Mouse (Mus musculus): ENCODE results near the gene Syt13. TPM values are rescaled to one million over a fixed set of nuclear protein-coding genes. Genes with fewer than 3 reads are reported as not detected.

Syt13 gene
- total RNA-seq, 4 experiments from 2014 or later = 125 to 148 (median 136) TPM

DNA sequence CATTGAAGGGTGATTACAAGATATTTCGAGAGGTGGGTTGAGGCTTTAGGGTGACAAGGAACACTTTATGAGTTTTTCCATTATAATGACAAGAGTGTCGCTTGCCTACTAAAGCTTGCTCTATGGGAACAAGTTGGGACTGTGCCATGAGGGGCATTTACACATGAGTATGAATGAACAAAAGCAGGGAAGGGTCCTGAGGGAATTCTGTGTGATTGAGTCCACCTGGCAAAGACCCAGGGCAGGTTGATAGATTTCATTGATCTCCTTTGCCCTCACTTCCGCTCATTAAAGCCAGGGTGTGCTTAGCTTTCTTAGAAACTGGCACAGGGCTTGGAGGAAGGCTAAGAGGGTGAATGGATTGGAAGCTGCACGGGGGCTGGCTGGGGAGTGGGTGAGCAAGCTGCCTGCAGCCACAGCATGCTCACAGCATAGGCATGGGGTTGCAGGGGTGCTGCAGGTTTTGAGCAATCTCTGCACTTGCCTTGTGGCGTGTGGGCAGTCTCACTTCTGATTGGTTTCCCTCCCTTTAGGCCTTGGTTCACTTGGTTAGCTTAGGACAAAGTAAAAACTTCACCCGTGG, 9.9 kb downstream of the Syt13 start:
- DNase-seq (ENCODE audit: low spot score in 2 of 2) = no peak

DNA sequence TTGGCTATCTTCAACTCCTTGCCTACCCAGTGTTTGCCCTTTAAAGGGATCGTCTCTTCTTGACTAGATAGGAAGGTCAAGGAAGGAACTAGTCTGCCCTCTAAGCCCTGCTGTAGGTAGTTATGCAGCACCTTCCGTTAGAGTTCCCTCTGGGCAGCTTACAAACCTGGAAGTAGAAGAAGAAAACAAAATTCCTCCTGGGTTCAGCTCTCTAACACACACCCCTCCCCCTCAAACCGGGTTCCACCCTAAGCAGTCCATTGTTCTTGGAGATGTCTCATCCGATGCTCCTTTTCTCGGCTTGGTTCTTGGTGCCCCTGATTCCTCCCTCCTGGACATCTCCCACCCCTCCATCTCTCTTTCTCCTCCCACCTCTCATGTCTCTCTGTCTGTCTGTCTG, 14.8 kb downstream of the Syt13 start:
- DNase-seq (ENCODE audit: low spot score in 2 of 2) = no peak

DNA sequence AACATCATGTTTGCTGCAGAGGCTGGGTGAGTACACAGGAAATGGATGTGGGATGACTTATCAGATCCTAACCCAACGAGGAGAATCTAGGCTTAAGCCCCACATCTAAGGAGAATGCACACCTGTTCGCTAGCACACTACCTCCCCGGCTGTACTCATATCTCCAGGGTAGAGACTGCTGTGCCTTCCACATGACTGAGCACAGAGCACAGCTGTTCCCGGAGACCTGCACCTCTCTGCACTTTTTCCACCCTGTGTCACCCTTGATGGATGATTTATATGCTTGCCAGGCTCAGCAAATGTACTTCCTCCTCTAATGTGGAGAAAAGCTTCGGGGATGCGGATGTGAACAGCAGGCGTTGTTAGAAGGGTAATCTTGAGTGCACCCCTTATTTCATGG, 16.2 kb downstream of the Syt13 start:
- DNase-seq (ENCODE audit: low spot score in 2 of 2) = no peak

DNA sequence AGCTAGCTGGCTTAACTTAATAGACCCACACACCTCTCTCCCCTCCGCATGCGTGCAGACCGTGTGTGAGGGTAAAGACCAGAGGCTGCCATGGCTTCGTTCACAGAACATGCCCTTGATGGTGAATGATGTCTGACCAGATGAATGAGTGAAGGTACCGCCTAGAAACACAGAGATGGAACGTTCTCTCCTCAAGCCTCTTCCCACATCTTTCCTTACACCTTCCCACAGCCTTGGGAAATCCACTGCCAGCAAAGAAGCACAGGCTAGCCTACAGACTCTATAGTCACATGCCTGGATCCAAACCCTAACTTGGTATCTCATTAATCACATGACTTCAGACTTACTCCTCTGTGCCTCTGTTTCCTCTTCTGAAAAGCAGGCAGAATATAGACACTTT, 18.5 kb downstream of the Syt13 start:
- no peak for DNase-seq (ENCODE audit: low spot score in 2 of 2)

DNA sequence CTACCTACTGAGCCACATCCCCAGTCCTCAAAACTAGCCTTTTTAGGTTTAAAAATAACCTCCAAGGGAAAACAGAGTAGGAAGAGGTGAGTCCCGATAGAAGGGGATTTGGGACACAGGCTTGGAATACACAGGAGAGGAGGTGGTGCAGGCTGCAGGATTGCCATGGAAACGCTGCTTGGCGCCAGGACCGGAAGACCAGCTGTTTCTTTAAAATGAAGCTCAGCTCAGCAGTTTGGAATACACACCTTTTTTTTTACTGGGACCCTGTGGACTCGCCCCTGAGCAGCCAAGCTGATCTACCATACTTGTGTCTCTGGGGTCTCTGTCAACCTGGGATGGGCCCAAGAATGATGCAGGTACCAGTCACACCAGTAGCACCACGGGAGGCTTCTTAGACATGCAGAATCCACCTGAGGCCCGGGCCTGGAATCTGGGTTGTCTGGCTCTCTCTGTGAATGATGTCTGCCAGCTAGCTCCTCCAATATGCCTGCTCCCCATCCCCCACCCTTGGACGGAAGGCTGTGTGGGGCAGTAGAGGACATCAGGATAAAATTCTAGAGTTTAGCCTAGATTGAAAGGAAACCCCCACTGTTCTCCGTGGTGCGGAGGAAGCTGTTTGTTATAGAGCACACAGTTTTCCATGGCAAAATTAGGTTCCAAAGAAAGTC, 19.5 kb downstream of the Syt13 start:
- peak; percentile 72 to 75 for DNase-seq (ENCODE audit: low spot score in 2 of 2)

DNA sequence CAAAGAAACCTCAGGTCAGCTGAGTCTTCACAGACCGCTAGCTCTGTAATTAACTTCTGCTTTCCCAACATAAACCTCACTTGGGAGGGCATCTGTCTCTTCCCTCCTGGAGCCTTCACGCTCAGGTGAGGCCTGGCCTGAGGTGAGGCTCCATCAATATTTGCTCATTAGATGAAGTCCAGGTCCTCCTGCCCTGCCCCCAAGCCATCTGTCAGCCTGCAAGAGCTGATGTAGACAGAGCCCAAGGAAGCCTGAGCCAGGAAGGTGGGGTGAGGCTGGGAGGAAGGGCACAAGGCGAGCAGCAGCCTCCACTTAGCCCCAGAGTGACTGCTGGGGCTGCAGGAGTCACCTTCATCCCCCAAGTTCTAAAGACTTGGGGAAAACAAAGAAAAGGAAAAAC, 20.6 kb downstream of the Syt13 start:
- DNase-seq (ENCODE audit: low spot score in 2 of 2) = no peak

DNA sequence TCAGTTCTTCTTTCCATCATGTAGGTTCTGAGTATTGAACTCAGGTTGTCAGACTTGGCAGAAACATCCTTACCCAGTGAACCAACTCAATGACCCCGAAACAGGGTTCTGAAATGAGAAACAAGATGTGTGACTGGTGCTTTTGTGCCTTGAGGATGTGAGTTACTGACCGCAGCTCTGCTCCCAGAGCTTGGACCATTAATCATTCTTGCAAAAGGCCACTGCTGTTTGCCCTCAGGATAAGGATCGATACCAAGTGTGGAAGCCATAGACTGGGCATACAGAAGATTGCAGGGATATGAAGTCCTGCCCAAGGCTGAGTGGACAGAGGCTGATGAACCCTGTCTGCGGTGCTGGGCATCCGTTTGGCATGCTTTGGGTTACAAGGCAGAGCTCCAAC, 23.2 kb downstream of the Syt13 start:
- DNase-seq (ENCODE audit: low spot score in 2 of 2) = no peak

DNA sequence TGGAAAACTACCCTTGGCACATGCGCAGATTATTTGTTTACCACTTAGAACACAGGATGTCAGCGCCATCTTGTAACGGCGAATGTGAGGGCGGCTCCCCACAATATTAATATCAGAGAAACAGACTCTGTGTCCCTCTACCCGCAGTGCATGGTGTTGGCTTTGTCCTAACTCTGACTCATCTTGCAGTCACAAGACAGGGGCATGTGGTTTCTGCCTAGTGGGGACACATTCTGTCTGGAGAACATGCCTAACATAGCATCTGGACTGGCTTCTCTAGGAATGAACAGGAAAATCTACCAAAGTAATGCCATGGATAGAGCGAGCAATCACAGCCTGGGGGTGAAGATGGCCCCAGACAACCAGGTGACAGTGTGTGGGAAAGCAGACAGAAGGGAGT, 23.9 kb downstream of the Syt13 start:
- no peak for DNase-seq (ENCODE audit: low spot score in 2 of 2)

DNA sequence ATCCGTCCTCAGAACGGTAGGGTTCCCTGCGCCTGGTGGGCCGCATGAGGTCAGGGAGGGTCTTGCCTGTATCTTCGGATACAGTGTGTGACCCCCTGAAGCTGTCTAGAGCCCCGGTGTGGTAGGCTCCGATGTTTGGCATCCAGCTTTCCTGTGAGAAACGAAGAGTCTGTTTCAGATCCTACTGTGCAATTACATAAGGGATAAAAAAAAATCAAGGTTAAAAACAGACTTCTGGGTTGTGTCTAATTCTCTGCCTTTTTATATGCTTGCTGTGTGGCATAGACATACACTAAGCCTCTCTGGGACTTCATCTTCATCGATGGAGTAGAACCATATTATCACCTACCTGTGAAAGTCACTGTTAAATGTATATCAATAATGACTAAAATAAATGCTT, 26.1 kb downstream of the Syt13 start:
- DNase-seq (ENCODE audit: low spot score in 2 of 2) = no peak

DNA sequence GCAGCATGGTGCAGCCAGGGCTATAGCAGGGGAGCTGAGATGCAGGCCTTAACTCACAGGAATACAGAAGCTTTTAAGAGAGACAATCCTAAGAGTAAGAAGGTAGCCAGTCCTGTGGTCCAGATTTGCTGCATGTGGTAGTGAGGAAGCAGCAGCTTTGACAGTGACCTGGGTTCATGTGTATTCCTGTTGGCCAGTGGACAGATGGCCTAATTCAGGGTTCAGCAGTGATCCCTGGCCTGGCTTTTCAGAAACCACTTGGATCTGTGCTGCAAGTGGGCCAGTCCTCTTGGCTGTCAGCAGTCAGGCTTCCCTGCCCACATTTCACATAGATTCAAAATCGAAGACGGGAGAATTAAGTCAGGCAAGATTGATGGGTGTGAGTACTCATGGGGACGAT, 26.6 kb downstream of the Syt13 start:
- no peak for DNase-seq (ENCODE audit: low spot score in 2 of 2)

DNA sequence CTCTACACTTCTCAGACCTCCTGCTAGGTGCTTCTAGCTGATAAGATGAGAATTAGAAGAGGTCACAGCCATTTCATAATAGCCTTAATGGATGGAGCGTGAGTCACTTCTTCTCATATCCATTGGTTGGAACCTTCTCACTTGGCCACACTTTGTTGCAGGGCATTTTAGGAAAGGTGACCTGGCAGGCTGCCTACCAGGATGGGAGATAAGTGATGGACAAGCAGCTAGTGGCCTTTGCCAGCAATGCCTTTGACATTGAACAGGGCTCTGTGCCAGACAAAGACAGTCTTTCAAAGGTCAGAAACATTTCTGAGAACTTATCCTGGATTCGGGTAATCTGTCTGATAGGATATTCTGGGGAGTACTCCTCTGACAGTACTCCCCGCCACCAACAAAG, 28.5 kb downstream of the Syt13 start:
- no peak for DNase-seq (ENCODE audit: low spot score in 2 of 2)

DNA sequence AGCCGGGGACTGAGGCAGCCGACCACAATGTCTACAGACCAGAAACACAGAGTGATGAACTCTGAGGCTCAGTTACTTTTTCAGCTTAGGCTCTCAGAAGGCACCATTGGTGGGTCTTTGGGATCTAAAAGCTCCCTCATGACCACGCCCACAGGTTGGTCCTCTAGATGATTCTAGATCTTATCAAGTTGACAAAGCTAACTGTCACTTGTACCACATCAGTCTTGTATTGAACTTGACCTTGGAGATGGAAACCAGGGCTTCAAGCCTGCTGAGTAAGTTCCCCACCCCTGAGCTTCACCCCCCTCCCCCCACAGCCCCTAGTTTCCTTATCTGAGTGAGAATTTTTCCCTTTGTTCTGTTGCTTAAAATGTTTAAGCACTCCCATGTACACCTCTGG, 29.5 kb downstream of the Syt13 start:
- no peak for DNase-seq (ENCODE audit: low spot score in 2 of 2)

DNA sequence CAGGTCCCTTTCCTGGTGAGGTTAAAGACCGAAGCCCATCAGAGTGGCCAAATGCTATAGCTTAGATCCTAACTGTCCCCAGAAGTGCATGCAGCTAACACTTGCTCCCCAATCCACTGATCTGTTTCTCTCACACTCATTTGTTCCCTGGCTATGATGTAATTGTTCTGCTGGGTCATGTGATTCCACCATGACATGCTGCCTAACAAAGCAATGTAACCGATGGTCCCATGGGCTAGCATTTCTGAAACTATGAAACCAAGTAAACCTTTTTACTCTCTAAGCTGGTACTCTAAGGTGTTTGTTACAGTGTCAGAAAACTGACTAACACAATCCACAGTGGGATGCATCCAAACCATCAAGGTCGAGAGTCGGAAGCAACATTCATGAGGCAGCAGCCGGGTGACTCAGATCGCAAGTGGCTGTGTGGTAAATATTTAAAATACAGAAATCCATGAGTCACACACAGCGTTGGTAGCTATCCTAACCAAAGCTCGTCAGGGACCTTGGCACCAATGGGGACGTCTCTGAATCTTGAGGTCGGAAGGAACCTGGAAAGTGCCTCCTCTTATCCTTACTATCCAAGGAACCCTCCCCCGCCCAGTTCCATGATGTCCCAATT, 30.3 kb downstream of the Syt13 start:
- DNase-seq (ENCODE audit: low spot score in 2 of 2) = no peak

DNA sequence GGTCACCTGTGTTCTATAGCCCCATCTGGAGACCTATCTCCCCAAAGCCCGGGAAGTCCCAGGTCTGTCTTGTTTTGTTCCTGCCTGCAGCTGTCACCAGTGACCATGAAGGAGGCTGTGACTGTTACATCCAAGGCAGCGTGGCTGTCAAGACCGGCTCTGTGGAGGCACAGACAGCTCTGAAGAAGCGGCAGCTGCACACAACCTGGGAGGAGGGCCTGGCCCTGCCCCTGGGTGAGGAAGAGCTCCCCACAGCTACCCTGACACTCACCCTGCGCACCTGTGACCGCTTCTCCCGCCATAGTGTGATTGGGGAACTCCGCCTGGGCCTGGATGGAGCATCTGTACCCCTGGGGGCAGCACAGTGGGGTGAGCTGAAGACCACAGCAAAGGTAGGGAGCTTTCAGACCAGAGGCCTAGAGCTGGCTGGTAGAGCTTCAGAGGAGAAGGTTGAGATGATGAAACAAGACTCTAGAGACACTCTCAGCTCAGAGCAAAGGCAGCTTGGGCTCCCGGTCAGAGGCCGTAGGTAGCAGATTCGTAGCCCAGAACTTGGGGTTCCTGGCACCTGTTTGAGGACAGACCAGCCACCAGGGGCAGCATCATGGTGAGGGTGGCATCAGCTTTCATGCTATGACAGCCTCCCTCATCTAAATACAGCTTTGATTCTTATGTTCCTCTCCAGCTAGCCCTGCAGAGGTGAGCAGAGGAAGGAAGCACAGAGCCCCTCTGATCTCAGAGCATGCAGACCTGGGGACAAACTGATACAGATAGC, 31.1 kb downstream of the Syt13 start:
- DNase-seq (ENCODE audit: low spot score in 2 of 2) = no peak

DNA sequence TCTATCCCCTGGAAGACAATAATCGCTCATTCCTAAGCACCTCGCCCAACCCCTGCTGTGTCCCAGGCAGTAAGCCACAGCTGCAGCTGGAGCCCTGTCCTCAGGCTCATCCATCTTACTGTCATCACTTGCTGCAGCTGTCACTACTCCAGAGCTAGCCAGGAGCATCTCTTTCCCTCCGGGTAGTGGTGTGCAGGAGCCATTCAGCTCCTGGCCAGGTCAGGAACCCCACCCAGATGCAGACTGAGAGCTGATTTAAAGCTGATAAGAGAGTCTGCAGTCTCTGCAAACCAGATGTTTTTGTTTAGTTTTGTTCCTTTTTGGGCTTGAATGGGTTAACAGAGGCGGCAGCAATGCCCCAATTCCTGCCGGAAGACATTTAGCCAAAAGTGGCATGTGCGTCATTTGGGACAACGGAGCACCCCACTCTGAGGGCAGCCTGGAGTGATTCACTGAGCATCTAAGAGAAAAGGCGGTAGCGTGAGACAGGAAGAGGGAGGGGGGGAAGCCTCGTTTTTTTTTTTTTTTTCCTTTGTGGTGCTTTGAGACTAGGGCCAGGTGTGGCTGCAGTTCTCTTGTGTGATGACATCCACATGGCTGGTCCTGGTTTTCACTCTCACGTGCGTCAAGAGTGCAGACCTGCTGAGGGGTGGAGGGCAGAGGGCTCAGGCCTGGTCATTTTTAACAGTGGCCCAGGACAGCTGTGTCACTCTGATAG, 33.2 kb downstream of the Syt13 start:
- no peak for DNase-seq (ENCODE audit: low spot score in 2 of 2)

DNA sequence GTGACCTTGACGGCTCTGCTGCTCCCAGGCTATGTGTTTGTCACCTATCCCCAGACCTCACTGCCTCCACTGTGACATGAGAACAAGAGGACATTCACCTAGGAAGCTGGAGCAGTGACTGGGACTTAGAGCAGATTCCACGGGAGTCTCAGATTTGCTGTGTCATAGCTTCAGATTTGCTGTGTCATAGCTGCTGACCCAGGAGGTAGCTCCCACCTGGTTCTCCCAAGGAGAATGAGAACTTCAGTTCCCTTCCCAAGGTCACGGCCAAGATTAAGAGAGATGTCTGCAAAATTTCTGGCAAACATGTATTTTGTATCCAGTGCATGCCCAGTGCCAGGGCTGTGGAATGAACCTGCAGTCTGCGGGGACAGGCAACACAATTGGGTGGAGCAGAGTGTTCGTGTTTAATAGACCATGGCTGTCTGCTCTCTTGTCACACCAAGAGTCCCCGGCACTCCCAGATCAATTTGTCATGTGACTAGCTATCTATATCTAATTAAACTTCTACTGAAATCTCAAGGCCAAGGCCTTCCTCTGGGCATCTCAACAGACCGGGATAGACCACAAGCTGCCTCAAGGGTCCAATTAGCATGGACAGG, 33.9 kb downstream of the Syt13 start:
- no peak for DNase-seq (ENCODE audit: low spot score in 2 of 2)

DNA sequence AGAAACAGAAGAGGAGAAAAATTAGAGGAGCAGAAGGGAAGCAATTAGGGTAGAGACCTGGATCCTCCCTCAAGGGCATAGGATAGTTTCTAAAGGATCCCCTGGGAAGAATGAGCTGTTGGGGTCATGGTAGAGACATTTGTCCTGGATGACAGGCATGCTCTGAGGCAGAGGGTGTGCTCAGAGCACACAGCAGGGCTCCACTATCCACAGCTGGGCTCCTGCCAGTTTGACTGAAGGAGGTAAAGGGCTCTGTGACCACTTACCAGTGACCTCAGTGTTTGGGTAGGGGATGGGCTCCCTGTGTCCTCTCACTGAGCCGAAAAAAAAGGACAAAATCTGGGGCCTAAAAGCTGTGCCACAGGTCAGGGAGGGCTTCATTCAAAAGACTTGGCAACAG, 34.6 kb downstream of the Syt13 start:
- DNase-seq (ENCODE audit: low spot score in 2 of 2) = no peak

DNA sequence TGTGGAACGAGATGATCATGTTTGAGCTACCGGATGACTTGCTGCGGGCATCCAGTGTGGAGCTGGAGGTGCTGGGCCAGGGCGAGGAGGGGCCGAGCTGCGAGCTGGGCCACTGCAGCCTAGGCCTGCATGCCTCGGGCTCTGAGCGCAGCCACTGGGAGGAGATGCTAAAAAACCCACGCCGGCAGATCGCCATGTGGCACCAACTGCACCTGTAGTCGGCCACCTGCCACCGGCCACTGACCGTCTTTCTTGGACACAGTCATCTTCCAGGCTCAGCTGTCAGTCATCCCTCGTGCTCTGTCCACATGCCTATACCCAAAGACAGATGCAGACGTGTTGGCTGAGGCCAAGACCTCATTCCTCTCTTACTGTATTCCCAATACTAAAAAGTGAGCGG, 38.6 kb downstream of the Syt13 start:
- no peak for DNase-seq (ENCODE audit: low spot score in 2 of 2)

DNA sequence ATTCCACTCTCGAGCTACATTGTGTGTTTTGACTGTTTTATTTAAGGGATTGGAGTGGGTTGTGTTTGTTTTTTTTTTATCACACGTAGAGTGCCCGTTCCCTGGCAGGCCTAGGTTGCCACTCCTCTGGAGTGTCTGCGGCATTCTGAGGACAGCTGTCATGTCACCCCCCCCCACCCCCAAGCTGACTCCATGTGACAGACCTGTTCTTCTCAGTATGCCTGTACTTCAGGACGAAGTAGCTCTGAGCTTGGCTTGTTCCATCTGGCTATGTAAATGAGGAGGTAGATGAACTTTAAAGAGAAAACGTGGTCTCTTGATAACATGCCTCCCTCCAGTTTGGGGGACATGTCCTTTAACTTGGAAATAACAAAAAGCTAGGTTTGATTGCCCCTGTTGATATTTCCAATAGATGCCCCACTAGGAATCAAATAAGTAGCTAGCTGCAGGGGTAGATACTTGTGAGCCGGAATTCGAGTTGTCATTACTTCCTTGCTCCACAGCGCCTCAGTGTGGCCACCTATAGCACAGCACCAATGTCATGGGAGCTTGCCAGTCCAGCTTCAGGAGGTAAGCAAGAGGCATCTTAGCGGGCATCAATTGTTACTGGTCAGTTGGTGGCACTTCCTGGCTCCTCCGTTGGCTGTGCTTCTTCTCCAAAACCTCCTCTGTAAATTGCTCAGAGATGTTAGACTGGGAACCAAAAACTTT, 39.7 kb downstream of the Syt13 start:
- DNase-seq (ENCODE audit: low spot score in 2 of 2) = peak; percentile 51 to 77

DNA sequence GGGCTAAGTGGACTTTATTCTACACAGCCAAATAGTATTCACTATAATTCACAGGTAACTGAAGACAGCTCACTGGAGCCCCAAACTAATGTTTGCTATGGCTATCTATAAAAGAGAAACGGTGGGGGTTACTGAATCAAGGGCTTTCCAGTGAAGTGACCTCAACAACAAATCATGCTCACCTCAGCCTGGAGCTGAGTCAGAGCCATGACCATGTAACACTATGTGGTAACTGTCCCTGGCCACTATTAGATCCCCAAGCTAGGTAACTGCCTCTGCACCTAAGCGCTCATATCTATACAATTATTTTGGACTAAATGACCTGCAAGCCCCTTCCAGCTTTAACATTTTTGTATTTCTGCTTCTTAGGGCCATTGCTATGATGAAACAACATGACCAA, 42.0 kb downstream of the Syt13 start:
- DNase-seq (ENCODE audit: low spot score in 2 of 2) = no peak

DNA sequence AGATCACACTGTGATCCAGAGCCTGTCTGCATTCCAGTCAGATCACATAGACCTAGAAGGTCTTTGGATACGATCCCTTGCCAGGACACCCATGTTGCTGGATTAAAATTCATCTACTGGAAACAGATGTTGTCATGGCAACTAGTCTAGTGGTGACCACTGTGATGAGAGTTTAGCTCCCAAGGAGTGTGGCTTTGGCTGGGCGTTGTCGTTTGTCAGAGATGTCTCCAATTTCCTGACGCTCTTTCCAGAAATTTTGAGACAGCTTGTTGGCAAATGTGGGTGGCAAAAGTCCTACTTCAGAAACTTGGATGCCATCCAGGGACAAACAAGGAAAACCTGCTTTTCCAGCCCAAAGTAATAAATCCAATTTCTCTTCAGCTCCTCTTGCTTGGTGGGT, 43.7 kb downstream of the Syt13 start:
- DNase-seq (ENCODE audit: low spot score in 2 of 2) = no peak

Measured in layer of hippocampus, adult 8-10 months (tissue).